Mouse (Mus musculus) brain, adult 2 months (tissue): Measurements from ENCODE around the gene BC016579.
A peak's percentile ranks its signal among the peaks of the same experiment; 100 is the strongest.

ENCODE experiments used
- DNase-seq: peaks from one replicate; pipeline ENCODE4 v3.0.0; 2011; ENCODE audit warnings: low read depth, low spot score

The BC016579 gene

DNA sequence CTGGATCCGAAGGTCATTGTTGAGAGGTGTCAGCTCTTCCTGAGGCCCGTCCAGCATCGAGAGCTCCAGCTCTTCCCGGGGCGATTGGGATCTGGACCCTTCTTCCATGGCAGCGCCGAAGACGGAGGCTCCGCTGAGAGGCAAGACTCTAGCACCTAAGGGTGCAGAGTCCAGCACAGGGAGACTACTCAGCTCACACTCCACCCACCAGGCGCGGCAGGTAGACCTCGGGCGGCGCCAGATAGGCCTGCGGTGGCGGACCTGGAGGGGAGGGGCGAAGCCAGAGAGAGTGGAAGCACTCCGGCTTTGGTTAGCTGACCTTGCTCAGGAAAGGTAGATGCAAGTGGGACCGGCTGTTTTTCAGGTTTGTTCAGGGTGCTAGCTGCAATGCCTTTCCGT is at the start of gene BC016579:
Gene BC016579 (minus strand): TSS at position 135 of the 399 bp plus-strand sequence.
- no peak for DNase-seq

GRCm38 (mm10) chr16:45699301-45699700 is 45.4 kb upstream of the BC016579 start:
- peak; percentile 73 for DNase-seq

DNA sequence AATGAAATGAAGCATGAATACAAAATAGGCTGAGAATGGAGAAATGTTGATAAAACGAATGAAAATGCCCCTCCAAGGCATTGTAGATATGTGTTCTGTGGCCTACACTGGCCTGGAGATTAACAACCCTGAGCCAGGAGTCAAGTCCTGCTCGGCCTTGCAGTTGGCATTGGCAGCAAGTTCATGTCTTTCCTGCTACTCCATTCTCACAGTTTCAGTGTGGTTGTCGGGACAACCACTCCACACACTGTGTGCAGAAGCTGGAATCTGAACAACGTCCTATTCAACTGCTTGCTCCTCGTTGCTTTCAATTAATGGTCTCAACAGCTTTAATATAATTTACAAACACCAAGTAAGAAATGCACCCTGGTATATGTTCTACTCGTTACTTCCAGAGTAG is 44.1 kb upstream of the BC016579 start:
- DNase-seq = peak; percentile 26

- DNase-seq = peak; percentile 76
These were observed 41.7 kb upstream of the BC016579 start for GRCm38 (mm10) chr16:45695445-45696160.

GRCm38 (mm10) chr16:45693558-45693957 is 39.7 kb upstream of the BC016579 start, which contains the start of gene Tmprss7:
TSS of gene Tmprss7 (minus strand) at chr16:45693658.
- no peak for DNase-seq

- no peak for DNase-seq
These were observed 39.0 kb upstream of the BC016579 start for GRCm38 (mm10) chr16:45692851-45693250.

- DNase-seq = peak; percentile 87
These were observed 36.3 kb upstream of the BC016579 start for GRCm38 (mm10) chr16:45690178-45690577.

DNA sequence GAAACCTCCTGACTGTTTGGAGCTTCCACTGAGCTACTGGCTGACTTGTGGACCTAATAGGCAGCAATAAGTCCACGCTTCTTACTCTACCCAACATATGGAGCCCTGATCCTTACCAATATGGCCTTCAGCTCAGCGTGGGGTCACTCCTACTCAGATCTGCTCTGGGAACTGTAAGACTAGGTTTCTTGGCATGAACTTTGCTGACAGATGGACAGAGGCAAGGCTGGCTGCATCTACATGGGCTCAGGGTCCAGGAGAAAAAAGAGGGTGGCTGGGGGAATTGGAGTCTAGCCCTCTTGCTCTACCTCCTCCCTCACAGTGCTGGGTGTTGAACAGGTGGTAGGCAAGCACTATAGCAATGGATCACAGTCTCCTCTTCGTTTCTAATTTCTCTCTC is 33.0 kb upstream of the BC016579 start:
- DNase-seq = peak; percentile 95

- peak; percentile 65 for DNase-seq
These were observed 31.4 kb upstream of the BC016579 start for GRCm38 (mm10) chr16:45685295-45685694.

DNA sequence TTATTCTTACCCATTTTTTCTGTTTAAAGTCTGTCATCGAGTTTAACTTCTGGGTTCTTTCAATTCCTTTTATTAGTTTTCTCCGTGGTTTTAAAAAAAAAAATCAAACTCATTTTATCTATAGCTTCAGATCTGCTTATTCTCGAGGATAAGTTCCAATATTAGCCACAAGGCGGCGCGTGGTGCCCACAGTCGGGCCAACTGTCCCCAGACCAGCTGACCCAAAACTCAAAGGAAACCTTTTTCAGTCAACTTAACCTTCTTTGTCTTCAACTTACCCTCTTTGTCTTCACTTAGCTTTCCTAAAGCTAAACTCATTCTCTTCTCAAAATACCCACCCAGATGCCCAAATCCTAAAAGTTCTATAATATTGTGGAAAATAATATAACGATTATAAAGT is 30.9 kb upstream of the BC016579 start:
- peak; percentile 77 for DNase-seq

- peak; percentile 54 for DNase-seq
These were observed 22.6 kb upstream of the BC016579 start for GRCm38 (mm10) chr16:45676462-45676861.

- peak; percentile 45 for DNase-seq
These were observed 16.1 kb upstream of the BC016579 start for GRCm38 (mm10) chr16:45670005-45670404.

DNA sequence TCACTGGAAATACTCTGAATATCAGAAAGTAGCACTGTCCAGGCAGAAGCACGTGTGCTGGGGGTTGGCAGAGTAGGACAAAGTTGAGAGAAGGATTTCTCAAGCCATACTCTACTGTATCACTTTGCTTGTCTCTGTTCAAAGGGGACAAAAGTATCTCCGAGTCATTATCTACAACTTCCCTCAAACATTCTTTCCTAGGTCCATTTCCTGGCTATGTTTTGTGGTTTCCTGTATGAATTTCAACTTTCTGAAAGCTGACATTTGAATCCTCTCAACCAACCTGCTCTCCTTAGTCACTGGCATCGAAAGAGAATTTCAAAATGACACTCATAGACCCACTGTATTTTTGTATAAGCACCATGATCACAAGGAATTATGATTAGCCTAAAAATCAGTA is 14.3 kb upstream of the BC016579 start:
- no peak for DNase-seq

- DNase-seq = no peak
These were observed 12.3 kb upstream of the BC016579 start for GRCm38 (mm10) chr16:45666136-45666535.

- DNase-seq = no peak
These were observed 8.5 kb upstream of the BC016579 start for GRCm38 (mm10) chr16:45662381-45662780.

DNA sequence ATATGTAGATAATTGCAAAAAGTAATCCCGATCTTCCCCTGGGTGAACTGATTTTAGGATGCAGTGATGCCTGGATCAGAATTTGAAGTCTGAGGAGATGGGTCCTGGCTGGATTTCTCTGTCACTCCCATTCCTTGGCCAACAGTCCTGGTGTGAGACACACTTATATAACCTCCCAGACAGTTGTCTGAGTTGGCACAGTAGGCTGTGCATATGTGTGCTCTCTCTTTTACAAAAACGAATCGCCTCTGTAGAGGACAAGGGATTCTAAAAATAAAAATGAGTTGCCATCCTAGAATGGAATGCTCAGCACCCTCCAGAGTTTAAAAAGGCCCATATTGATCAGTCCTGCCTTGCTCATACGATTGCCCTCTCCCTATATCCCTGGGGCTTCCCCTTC is 5.7 kb upstream of the BC016579 start:
- DNase-seq = peak; percentile 89

- no peak for DNase-seq
These were observed 4.4 kb upstream of the BC016579 start for GRCm38 (mm10) chr16:45658248-45658647.

DNA sequence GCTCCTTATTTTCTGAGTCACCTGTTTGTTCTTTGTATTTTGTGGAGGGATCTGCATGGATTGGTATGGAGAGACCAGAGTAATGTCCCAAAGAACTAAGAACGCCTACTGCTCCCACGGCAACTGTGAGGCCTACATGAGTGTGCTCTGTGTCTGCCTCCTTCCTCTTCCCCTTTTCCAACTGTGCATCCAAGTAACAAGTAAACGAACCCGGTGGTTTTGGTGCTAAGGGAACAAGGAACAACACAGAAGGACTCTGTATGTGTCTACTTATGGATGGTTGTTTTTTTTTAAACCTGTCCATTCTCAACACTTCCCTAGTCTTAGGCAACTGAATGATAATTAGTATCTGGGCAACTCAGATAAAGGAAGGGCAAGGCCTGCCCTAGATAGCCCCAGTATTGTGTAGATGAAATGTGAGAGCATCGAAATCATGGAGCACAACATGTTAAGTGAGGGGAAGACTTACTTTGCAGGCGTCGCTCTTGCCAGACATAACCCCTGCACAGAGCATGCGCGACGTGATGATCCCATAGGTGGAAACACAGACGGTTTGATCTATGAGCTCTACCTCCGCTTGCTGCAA is 3.8 kb upstream of the BC016579 start:
- DNase-seq = no peak

DNA sequence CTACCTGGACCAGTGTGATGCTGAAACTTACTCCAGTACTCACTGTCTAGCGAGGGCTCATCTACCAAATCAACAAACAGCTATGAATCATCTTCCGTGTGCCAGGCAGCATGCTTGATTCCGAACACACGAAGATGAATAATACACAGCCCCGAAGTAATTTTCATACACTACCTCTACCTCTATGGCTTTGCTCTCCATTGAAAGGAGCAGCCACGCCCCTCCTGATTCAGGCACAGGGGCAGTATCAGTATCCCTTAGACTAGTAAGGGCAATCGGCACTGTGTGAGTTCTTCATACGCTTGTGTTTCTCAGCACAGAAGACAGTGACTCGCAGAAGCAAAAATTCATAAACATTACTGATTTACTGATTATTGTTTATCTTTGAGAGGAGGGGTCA is 597 bp upstream of the BC016579 start:
- no peak for DNase-seq

GRCm38 (mm10) chr16:45653009-45653933 is 597 bp downstream of the BC016579 start:
- no peak for DNase-seq

GRCm38 (mm10) chr16:45651497-45651896 is 2.4 kb downstream of the BC016579 start:
- no peak for DNase-seq

- peak; percentile 16 for DNase-seq
These were observed 9.5 kb downstream of the BC016579 start for GRCm38 (mm10) chr16:45644380-45644779.
